Mouse (Mus musculus) liver, embryonic 16.5 days (tissue): ENCODE data around the gene Osbpl2. TPM values are rescaled to one million over a fixed set of nuclear protein-coding genes. Genes with fewer than 3 reads are reported as not detected.

ENCODE experiments used
- ATAC-seq: fragments of 200-750 bp; cut with Nextera tagmentation; 2 replicates; pipeline ENCODE4 v1.8.0; 2017; ENCODE audit warnings: low read depth, mild to moderate bottlenecking, moderate number of reproducible peaks, moderate library complexity
- H3K27ac ChIP-seq: fragments of 300-500 bp; sonication (generic); 2 replicates; pipeline ENCODE4 v1.5.1; 2014; ENCODE audit warnings: mild to moderate bottlenecking, low read length
- H3K27me3 ChIP-seq: fragments of 300-500 bp; sonication (generic); 2 replicates; pipeline ENCODE4 v1.6.1; 2014; ENCODE audit warnings: low read depth, low read length, mixed read lengths; ENCODE audit not compliant: control insufficient read depth, insufficient read depth
- H3K36me3 ChIP-seq: fragments of 300-500 bp; sonication (generic); 2 replicates; pipeline ENCODE4 v1.6.1; 2014; ENCODE audit warnings: mild to moderate bottlenecking; ENCODE audit not compliant: control insufficient read depth, insufficient read depth
- H3K4me1 ChIP-seq: fragments of 300-500 bp; sonication (generic); 2 replicates; pipeline ENCODE4 v1.6.1; 2014; ENCODE audit warnings: low read depth, low read length, mixed read lengths; ENCODE audit not compliant: control insufficient read depth
- H3K4me2 ChIP-seq: fragments of 300-500 bp; sonication (generic); 2 replicates; pipeline ENCODE4 v1.6.1; 2014; ENCODE audit warnings: low read depth, low read length, mixed read lengths
- H3K4me3 ChIP-seq: fragments of 300-500 bp; sonication (generic); 2 replicates; pipeline ENCODE4 v1.5.1; 2014; ENCODE audit warnings: low read depth, mild to moderate bottlenecking, low read length
- H3K9ac ChIP-seq: fragments of 300-500 bp; sonication (generic); 2 replicates; pipeline ENCODE4 v1.6.1; 2014; ENCODE audit warnings: low read depth, low read length
- H3K9me3 ChIP-seq: fragments of 300-500 bp; sonication (generic); replicated peaks from 2 replicates; pipeline ENCODE4 v1.6.1; 2016; ENCODE audit warnings: low read length; ENCODE audit not compliant: control insufficient read depth
- WGBS: fragments of 180-500 bp; shearing (Covaris S2); extraction: QIAGEN DNeasy Blood & Tissue Kit; methylation state at CpG from one replicate; pipeline ENCODE4 v1.1.7; 2014; ENCODE audit not compliant: insufficient replicate concordance; 5-methylcytosine and 5-hydroxymethylcytosine counted together
- polyA plus RNA-seq: library from polyadenylated mRNA; unstranded; fragments of >200 nt; fragmentation: Nextera tagmentation; extraction: Ambion mirVana; gene quantifications from 2 replicates; pipeline ENCODE4 v1.2.1, GENCODE M21; 2015

Gene Osbpl2
- polyA plus RNA-seq, 1 experiment from 2014 or later = 10.2 TPM

- Histone ChIP-seq H3K4me1 (peaks cover 17% of the 10 kb centered on the region), H3K4me3 (no peak overlapping the region), H3K4me2 (no peak overlapping the region), H3K27me3 (no peaks in the 10 kb centered on the region), H3K9me3 (no peaks in the 10 kb centered on the region), H3K36me3 (peaks cover 25% of the 10 kb centered on the region), H3K27ac (no peak overlapping the region), H3K9ac (no peak overlapping the region)
- WGBS = 89% methylated on average over 7 of the region's 7 CpGs
- ATAC-seq = no peak
Observed at GRCm38 (mm10) chr2:180175725-180176124, 56.6 kb downstream of the Osbpl2 start.

GRCm38 (mm10) chr2:180181542-180181941 is 62.4 kb downstream of the Osbpl2 start:
- no peaks in the 10 kb centered on the region for H3K27me3 ChIP-seq
- H3K4me3 ChIP-seq = no peak overlapping the region
- no peak overlapping the region for H3K9ac ChIP-seq
- 75% methylated on average over 9 of the region's 9 CpGs for WGBS
- H3K27ac ChIP-seq = no peak overlapping the region
- no peak overlapping the region for H3K4me2 ChIP-seq
- H3K9me3 ChIP-seq = no peaks in the 10 kb centered on the region
- H3K4me1 ChIP-seq = no peaks in the 10 kb centered on the region
- no peak for ATAC-seq
- peaks cover 12% of the 10 kb centered on the region for H3K36me3 ChIP-seq

- H3K4me3 ChIP-seq = no peak overlapping the region
- no peaks in the 10 kb centered on the region for H3K27me3 ChIP-seq
- H3K4me1 ChIP-seq = no peaks in the 10 kb centered on the region
- no peaks in the 10 kb centered on the region for H3K36me3 ChIP-seq
- H3K27ac ChIP-seq = no peak overlapping the region
- no peaks in the 10 kb centered on the region for H3K9me3 ChIP-seq
- no peak for ATAC-seq
- no peak overlapping the region for H3K4me2 ChIP-seq
- WGBS = 73% methylated on average over 24 of the region's 24 CpGs
- H3K9ac ChIP-seq = no peak overlapping the region
Observed at GRCm38 (mm10) chr2:180184011-180184751, 65.1 kb downstream of the Osbpl2 start.

GRCm38 (mm10) chr2:180184752-180185109 is 65.6 kb downstream of the Osbpl2 start:
- ATAC-seq = no peak
- Histone ChIP-seq H3K9me3 (no peaks in the 10 kb centered on the region), H3K4me3 (no peak overlapping the region), H3K27me3 (no peaks in the 10 kb centered on the region), H3K27ac (no peak overlapping the region), H3K4me2 (no peak overlapping the region), H3K36me3 (no peaks in the 10 kb centered on the region), H3K9ac (no peak overlapping the region), H3K4me1 (no peaks in the 10 kb centered on the region)
- WGBS = 71% methylated on average over 6 of the region's 6 CpGs

- no peaks in the 10 kb centered on the region for H3K9me3 ChIP-seq
- H3K4me1 ChIP-seq = no peaks in the 10 kb centered on the region
- 76% methylated on average over 14 of the region's 14 CpGs for WGBS
- H3K4me2 ChIP-seq = no peak overlapping the region
- no peaks in the 10 kb centered on the region for H3K27me3 ChIP-seq
- no peak overlapping the region for H3K9ac ChIP-seq
- H3K27ac ChIP-seq = no peak overlapping the region
- no peaks in the 10 kb centered on the region for H3K36me3 ChIP-seq
- H3K4me3 ChIP-seq = no peak overlapping the region
- ATAC-seq = no peak
Observed at GRCm38 (mm10) chr2:180185686-180186085, 66.6 kb downstream of the Osbpl2 start.

- Histone ChIP-seq H3K9ac (no peak overlapping the region), H3K27ac (no peak overlapping the region), H3K4me2 (no peak overlapping the region), H3K36me3 (no peaks in the 10 kb centered on the region), H3K27me3 (no peaks in the 10 kb centered on the region), H3K4me3 (no peak overlapping the region), H3K9me3 (no peaks in the 10 kb centered on the region), H3K4me1 (no peaks in the 10 kb centered on the region)
- ATAC-seq = no peak
- 69% methylated on average over 11 of the region's 11 CpGs for WGBS
Observed at GRCm38 (mm10) chr2:180187362-180187761, 68.3 kb downstream of the Osbpl2 start.

GRCm38 (mm10) chr2:180196610-180197322 is 77.7 kb downstream of the Osbpl2 start:
- Histone ChIP-seq H3K9me3 (no peaks in the 10 kb centered on the region), H3K4me2 (no peak overlapping the region), H3K36me3 (no peaks in the 10 kb centered on the region), H3K4me3 (no peak overlapping the region), H3K27me3 (no peaks in the 10 kb centered on the region), H3K27ac (no peak overlapping the region), H3K4me1 (no peaks in the 10 kb centered on the region), H3K9ac (no peak overlapping the region)
- no peak; the same call in 1 of the 2 replicates for ATAC-seq
- 35% methylated on average over 10 of the region's 12 CpGs for WGBS

GRCm38 (mm10) chr2:180197323-180198037 is 78.4 kb downstream of the Osbpl2 start:
- Histone ChIP-seq H3K36me3 (no peaks in the 10 kb centered on the region), H3K9ac (no peak overlapping the region), H3K9me3 (no peaks in the 10 kb centered on the region), H3K4me2 (no peak overlapping the region), H3K4me3 (no peak overlapping the region), H3K27ac (no peak overlapping the region), H3K27me3 (no peaks in the 10 kb centered on the region), H3K4me1 (no peaks in the 10 kb centered on the region)
- no peak for ATAC-seq
- 71% methylated on average over 10 of the region's 10 CpGs for WGBS

- Histone ChIP-seq H3K4me1 (no peaks in the 10 kb centered on the region), H3K9ac (no peak overlapping the region), H3K27me3 (no peaks in the 10 kb centered on the region), H3K27ac (no peak overlapping the region), H3K4me2 (no peak overlapping the region), H3K4me3 (no peak overlapping the region), H3K9me3 (no peaks in the 10 kb centered on the region), H3K36me3 (no peaks in the 10 kb centered on the region)
- WGBS = 73% methylated on average over 10 of the region's 10 CpGs
- ATAC-seq = no peak
Observed at GRCm38 (mm10) chr2:180198782-180199181, 79.7 kb downstream of the Osbpl2 start.
